Mouse (Mus musculus): ENCODE results near the gene Ptger2. TPM values are rescaled to one million over a fixed set of nuclear protein-coding genes. Genes with fewer than 3 reads are reported as not detected.
A peak's percentile ranks its signal among the peaks of the same experiment; 100 is the strongest.

Ptger2 gene
- total RNA-seq, 2 experiments from 2014 or later = 0.19 to 0.45 TPM

DNA sequence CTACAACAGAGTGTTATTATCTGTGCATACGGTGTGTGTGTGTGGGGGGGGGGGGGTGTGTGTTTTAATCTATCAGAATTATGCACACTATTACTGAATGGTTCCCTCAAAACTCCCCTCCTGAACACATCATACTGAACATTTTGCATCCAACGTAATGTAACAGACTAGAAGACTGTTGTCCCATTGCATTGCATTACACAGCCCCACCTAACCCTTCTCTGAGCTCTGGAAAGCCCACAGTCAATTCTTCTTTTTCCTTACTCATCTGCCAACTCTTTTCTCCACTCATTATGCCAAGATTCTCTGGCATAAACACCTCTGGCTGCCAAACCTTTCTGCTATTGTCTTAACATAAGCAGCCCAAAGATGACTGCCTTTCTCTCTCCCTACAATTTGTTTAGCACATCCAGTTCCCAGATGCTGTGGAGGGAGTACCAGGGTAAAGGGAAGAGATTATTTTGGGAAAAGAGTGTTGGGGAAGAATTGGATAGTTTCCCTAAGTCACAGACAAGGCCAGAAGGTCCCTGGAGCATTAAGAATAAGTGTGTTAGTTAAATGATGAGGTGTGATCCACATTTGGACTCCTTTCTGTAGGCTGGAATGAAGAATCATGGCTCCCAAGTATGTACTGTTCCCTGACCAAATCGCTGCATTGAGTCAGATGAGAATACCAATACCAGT lies 12.2 kb downstream of the Ptger2 start:
- no peak overlapping the region for H3K27ac ChIP-seq

DNA sequence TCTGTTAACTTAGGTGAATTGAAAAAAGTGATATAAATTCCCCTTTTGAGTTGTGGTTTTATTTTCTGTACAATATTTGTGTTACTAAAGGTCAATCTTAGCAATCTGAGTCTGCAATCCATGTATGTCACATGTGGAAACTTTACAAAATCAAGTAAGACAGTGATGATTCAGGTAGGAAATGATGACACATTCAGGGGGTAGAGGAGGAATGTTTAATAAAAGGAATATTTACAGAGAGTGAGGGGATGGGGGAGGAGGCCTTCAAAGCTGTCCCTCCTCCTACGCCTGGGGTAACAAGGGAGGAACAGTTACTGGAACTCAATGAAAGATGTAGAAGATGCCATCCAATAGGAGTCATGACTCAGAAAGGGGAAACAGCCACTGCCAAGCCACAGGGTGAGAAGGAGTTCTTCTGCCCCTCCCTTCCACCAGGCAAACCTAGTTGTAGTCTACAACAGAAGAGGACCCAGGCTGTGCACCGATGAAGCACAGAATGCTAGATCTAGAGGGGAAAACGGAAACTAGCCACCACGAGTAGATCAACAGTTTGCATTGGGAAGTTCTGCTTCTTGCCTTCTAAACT lies 17.8 kb downstream of the Ptger2 start:
- no peak for DNase-seq (ENCODE audit: extremely low spot score in 1 of 2, low spot score in 2 of 2)
- H3K4me3 ChIP-seq = no peak overlapping the region
- no peak overlapping the region for H3K27ac ChIP-seq
- TF ChIP-seq CTCF (IDR thresholded peaks at IDR 0.05) = no peak
- intact Hi-C loops (cut with DNase I) = no loop called here

More for the DNA sequence above, 12.2 kb downstream of the Ptger2 start:
- DNase-seq (ENCODE audit: extremely low spot score in 1 of 2, low spot score in 2 of 2) = no peak
- no peak for TF ChIP-seq CTCF (IDR thresholded peaks at IDR 0.05)
- intact Hi-C loops (cut with DNase I) = no loop called here
- H3K4me3 ChIP-seq = no peak overlapping the region

GRCm38 (mm10) chr14:45009242-45009641 lies 21.2 kb downstream of the Ptger2 start:
- no peak for DNase-seq (ENCODE audit: extremely low spot score in 1 of 2, low spot score in 2 of 2)
- intact Hi-C loops (cut with DNase I) = no loop called here
- Histone ChIP-seq H3K4me3 (no peak overlapping the region), H3K27ac (no peak overlapping the region)
- no peak for TF ChIP-seq CTCF (IDR thresholded peaks at IDR 0.05)

DNA sequence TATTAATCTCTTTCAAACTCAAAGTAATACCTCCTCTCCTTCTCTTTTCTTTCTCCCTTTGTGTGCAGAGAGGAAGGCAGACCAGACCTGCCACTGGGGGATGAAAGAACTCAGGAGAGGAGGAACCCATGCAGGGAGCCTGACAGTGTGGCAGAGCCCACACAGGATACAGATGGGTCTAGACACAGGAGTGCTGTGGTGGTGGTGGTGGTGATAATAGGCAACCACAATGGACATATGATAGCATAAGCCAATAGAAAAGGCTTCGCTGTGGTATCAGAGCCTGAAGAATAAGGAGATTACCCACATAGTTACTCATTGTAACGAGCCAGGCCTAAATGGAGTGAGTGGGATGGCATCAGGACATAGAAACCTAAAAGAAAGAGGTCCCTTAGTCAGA lies 23.3 kb downstream of the Ptger2 start:
- intact Hi-C loops (cut with DNase I) = no loop called here
- no peak for TF ChIP-seq CTCF (IDR thresholded peaks at IDR 0.05)
- Histone ChIP-seq H3K27ac (no peak overlapping the region), H3K4me3 (no peak overlapping the region)
- no peak for DNase-seq (ENCODE audit: extremely low spot score in 1 of 2, low spot score in 2 of 2)

DNA sequence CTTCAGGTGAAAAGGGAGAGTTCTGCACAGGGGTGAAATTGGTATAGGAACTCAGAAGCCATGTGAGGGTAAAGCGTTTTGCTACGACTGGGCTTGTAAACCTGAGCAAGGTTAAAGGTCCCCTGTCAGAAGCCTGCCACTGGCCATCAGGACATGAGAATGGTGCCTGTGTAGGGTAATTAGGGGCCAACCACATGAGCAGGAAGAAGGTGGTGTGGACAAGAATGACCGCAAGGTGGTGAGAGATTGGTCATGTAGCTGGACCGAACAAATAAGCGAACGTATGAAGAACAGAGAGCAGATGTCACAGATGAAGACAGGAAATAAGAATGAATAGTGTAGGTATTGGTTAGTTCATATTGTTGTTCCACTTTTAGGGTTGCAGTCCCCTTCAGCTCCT lies 23.7 kb downstream of the Ptger2 start:
- no peak for TF ChIP-seq CTCF (IDR thresholded peaks at IDR 0.05)
- DNase-seq (ENCODE audit: extremely low spot score in 1 of 2, low spot score in 2 of 2) = no peak
- Histone ChIP-seq H3K4me3 (no peak overlapping the region), H3K27ac (no peak overlapping the region)
- intact Hi-C loops (cut with DNase I) = no loop called here

- Histone ChIP-seq H3K4me3 (no peak overlapping the region), H3K27ac (no peak overlapping the region)
- no peak for TF ChIP-seq CTCF (IDR thresholded peaks at IDR 0.05)
- DNase-seq (ENCODE audit: extremely low spot score in 1 of 2, low spot score in 2 of 2) = no peak
- intact Hi-C loops (cut with DNase I) = no loop called here
Observed at GRCm38 (mm10) chr14:45021551-45021950, 33.6 kb downstream of the Ptger2 start.

GRCm38 (mm10) chr14:45034293-45034692 lies 46.3 kb downstream of the Ptger2 start:
- no peak for DNase-seq (ENCODE audit: extremely low spot score in 1 of 2, low spot score in 2 of 2)
- intact Hi-C loops (cut with DNase I) = no loop called here
- no peak overlapping the region for H3K27ac ChIP-seq
- no peak overlapping the region for H3K4me3 ChIP-seq
- TF ChIP-seq CTCF (IDR thresholded peaks at IDR 0.05) = no peak

DNA sequence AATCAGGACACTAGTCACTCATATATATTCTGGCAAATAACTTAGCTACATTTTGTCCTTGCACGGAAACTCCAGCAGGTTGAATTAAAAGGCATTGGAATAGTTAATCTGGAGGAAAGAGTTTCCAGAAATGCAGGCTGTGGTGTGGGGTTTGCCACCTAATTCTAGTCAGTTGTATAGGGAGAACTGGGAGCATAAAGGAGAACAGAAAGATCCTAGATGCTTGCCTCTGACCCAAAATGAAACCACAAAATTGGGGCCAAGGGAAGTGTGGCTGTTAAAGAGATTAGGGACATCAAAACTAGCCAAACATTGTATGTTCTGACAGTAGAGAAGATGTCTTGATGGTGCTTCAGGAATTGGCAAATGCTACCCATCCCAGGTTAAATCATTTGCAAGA lies 48.6 kb downstream of the Ptger2 start:
- TF ChIP-seq CTCF (IDR thresholded peaks at IDR 0.05) = no peak
- intact Hi-C loops (cut with DNase I) = no loop called here
- H3K27ac ChIP-seq = no peak overlapping the region
- no peak for DNase-seq (ENCODE audit: extremely low spot score in 1 of 2, low spot score in 2 of 2)
- no peak overlapping the region for H3K4me3 ChIP-seq

DNA sequence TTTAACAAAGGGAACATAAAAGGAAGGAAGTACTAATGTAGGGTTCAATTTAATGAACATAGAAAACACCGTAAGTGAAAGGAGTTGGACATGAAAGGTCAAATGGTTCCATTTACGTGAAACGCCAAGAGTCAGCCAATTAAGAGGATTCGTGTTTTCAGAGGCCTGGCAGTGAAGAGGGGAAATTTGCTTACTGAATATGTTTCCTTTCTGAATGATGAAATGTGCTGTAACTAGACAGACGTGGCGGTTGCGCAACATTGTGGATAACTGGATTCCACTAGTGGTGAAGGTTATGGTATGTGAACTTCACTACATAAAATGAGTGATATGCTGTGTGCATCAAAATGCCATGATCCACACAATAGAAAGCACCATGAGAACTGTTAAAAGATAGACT lies 50.1 kb downstream of the Ptger2 start:
- H3K4me3 ChIP-seq = no peak overlapping the region
- intact Hi-C loops (cut with DNase I) = no loop called here
- DNase-seq (ENCODE audit: extremely low spot score in 1 of 2, low spot score in 2 of 2) = no peak
- H3K27ac ChIP-seq = no peak overlapping the region
- no peak for TF ChIP-seq CTCF (IDR thresholded peaks at IDR 0.05)

GRCm38 (mm10) chr14:45040851-45041475 lies 53.0 kb downstream of the Ptger2 start:
- DNase-seq (ENCODE audit: extremely low spot score in 1 of 2, low spot score in 2 of 2) = no peak
- Histone ChIP-seq H3K27ac (no peak overlapping the region), H3K4me3 (no peak overlapping the region)
- TF ChIP-seq CTCF (IDR thresholded peaks at IDR 0.05) = no peak
- intact Hi-C loops (cut with DNase I) = no loop called here

DNA sequence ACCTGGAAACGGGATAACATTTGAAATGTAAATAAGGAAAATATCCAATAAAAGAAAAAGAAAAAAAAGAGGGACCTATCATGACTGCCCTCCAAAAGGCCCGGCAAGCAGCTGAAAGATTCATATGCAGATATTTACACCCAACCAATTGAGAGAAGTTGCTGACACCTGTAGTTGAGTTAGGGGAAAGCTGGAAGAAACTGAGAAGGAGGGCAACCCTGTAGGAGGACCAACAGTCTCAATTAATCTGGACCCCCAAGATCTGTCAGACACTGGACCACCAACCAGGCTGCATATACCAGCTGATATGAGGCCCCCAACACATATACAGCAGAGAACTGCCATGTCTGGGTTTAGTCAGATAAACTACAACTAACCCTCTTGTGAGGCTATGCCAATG lies 60.1 kb downstream of the Ptger2 start:
- H3K27ac ChIP-seq = no peak overlapping the region
- no peak for DNase-seq (ENCODE audit: extremely low spot score in 1 of 2, low spot score in 2 of 2)
- H3K4me3 ChIP-seq = no peak overlapping the region
- no peak for TF ChIP-seq CTCF (IDR thresholded peaks at IDR 0.05)
- intact Hi-C loops (cut with DNase I) = no loop called here

- no peak overlapping the region for H3K4me3 ChIP-seq
- intact Hi-C loops (cut with DNase I) = no loop called here
- H3K27ac ChIP-seq = peak overlapping the region; percentile 66
- DNase-seq (ENCODE audit: extremely low spot score in 1 of 2, low spot score in 2 of 2) = peak; percentile 8 to 17
- TF ChIP-seq CTCF (IDR thresholded peaks at IDR 0.05) = no peak
Observed at GRCm38 (mm10) chr14:45049689-45050418, 61.9 kb downstream of the Ptger2 start.
